Mouse (Mus musculus) brown adipose tissue, adult 24 weeks (tissue): ENCODE measurements around the gene Kcnk5. TPM values are rescaled to one million over a fixed set of nuclear protein-coding genes. Genes with fewer than 3 reads are reported as not detected.

ENCODE experiments used
- H3K27ac ChIP-seq: fragments of 200-500 bp; replicated peaks from 2 replicates; pipeline ENCODE4 v1.5.1; 2012; ENCODE audit warnings: low read depth, mild to moderate bottlenecking, low read length
- H3K4me1 ChIP-seq: fragments of 200-500 bp; 2 replicates; pipeline ENCODE4 v1.6.1; 2012; ENCODE audit warnings: low read length, mixed read lengths; ENCODE audit not compliant: control insufficient read depth, insufficient read depth, insufficient read length
- H3K4me3 ChIP-seq: fragments of 200-500 bp; 2 replicates; pipeline ENCODE4 v1.5.1; 2012; ENCODE audit warnings: low read depth, mild to moderate bottlenecking, low read length, moderate library complexity; ENCODE audit not compliant: insufficient read depth
- polyA plus RNA-seq: library from polyadenylated mRNA; stranded (reverse); fragments of >200 nt; gene quantifications from 2 replicates; pipeline ENCODE4 v1.2.4, GENCODE M21; 2012; ENCODE audit not compliant: missing spikeins, insufficient read depth, insufficient read length

Gene Kcnk5
- polyA plus RNA-seq: 0.54 and 0.59 TPM in 2 replicates

DNA sequence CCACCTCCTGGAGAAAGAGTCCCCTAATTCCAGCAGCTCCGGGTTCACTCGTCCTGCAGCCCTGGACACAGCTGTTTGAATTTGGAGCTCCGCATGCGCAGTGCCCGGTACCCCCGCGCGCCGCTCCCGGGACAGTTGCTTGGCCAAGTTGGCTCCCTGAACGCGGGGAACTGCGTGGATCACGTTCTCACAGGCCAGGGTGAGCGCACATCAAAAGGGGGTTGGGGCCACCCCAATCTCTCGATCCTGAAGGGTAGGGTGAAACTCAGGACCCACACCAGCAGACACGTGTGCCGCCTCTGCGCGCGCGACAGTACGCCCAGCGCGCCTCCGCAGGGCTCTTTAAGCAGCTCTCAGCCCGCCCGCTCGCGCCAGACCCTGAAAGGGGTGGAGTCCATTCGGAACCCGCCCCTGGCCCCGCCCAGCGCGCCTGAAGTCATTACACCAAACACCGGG is at the start of gene Kcnk5:
Gene Kcnk5 (minus strand): TSS at position 344 of the 456 bp plus-strand sequence.
- Histone ChIP-seq H3K27ac (no peak within 1 kb of the TSS), H3K4me3 (peak within 1 kb of the TSS; percentile 69), H3K4me1 (no peaks in the 10 kb centered on the region)

DNA sequence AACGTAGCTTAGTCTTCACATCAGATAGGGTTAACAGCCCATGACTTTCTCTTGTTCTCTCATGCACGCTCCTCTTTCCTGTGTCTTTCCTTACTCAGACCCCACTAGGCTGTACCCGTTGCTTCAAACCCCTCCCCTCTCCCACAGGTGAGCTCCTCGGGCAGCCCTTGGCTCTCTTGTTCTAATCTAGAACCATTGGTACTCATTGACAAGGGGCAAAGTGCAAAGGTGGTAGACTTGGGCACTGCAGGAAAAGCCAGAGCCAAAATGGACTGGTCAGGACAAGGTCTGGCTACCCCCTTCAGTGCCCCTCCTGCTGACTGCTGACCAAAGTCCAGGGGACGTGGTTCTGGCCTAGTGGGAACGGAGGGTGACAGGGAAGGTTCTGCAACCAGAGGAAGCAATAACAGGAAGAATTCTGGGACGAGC is 48.5 kb upstream of the Kcnk5 start:
- no peak overlapping the region for H3K27ac ChIP-seq
- H3K4me1 ChIP-seq: no peaks in the 10 kb centered on the region
- H3K4me3 ChIP-seq: no peak overlapping the region

DNA sequence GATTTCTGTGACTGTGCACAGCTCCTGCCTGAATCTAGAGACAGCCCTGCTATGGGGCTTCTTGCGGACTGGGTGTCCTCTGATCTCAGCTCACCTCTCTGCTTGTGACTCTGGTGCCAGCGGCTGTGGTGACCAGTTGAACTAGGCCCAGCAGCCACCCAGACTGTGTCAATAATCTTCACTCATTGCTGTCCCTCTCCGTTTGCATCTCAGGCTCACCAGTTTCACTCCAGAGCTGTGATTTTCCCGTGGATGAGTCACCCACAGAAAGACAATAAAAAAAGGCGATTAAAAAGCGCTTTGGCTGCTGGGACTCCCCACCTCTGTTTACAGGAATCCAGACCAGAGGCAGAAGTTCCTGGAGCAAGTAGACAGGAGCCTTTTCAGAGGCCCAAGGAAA is 47.8 kb upstream of the Kcnk5 start:
- Histone ChIP-seq H3K4me3 (no peak overlapping the region), H3K4me1 (no peaks in the 10 kb centered on the region), H3K27ac (no peak overlapping the region)

DNA sequence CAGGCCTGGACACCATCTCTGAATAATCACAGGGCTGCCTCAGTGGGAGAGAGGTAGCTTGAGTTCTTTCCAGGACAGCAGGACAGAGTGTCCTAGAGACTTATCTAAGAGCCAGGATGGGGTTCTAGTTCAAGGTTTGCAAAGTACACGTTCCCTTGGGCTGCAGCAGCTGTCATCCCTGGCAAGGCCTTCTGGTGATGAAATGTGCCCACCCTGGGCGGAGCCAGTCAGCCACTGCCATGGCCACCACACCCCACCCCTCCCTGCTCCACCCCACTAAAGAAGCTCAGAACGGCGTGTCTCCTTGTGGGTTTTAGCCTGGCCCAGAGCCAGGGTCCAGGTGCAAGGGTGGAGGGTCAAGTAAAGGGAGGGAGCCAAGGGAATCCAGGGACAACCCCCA is 46.7 kb upstream of the Kcnk5 start:
- Histone ChIP-seq H3K4me3 (no peak overlapping the region), H3K27ac (no peak overlapping the region), H3K4me1 (no peaks in the 10 kb centered on the region)

DNA sequence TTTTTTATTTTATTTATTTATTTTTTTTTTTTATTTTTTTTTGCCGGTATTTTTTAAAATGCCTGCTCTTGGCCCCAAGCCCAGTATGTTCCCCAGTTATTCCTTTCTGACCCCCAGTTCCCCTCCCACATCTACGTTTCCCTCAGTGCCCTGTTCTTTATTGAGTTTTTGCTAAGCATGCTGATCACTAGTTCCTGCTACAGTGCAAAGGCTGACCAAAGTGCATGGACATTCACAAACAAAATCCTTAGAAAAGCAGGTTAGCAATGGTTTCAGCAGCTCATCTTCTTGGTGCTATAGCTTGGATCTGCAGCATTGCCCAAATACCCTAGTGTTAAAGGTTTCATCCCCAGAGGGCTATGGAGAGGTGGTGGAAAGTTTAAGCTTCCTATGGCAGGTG is 45.4 kb upstream of the Kcnk5 start:
- Histone ChIP-seq H3K4me3 (no peak overlapping the region), H3K27ac (no peak overlapping the region), H3K4me1 (no peaks in the 10 kb centered on the region)

DNA sequence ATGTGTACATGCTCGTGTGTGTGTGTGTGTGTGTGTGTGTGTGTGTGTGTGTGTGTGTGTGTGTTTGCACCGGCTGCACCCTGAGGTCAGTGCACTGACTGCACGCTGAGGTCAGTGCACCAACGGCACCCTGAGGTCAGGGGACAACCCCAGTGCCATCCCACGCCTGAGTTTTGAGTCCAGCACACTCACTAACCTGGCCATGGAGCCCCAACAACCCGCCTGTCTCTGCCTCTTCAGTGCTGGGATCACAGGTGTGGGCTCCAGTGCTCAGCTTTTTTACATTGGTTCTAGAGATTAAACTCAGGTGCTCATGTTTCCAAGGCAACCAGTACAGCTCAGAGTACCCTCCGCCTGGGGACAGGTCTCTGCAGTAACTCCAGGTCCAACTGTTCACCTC is 44.9 kb upstream of the Kcnk5 start:
- no peaks in the 10 kb centered on the region for H3K4me1 ChIP-seq
- H3K4me3 ChIP-seq: no peak overlapping the region
- no peak overlapping the region for H3K27ac ChIP-seq

DNA sequence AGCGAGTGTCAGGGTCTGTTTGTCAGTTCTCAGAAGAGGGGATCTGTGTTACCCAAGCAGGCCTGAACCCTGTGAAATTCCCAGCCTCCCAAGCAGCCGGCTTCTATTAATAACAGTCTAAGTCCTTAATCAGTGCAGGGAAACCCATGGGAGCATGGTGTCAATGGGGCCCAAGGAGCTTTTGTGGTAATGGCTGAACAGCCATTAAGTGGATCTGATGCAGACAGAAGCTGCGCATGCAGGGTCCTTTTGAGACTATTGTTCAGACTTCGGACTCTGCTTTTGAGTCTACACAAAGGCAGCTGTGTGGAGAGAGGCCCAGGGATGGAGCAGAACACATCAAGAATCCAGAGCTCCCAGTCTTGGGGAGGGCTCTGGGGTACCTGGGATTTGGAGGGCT is 43.9 kb upstream of the Kcnk5 start:
- H3K4me3 ChIP-seq: no peak overlapping the region
- H3K4me1 ChIP-seq: no peaks in the 10 kb centered on the region

DNA sequence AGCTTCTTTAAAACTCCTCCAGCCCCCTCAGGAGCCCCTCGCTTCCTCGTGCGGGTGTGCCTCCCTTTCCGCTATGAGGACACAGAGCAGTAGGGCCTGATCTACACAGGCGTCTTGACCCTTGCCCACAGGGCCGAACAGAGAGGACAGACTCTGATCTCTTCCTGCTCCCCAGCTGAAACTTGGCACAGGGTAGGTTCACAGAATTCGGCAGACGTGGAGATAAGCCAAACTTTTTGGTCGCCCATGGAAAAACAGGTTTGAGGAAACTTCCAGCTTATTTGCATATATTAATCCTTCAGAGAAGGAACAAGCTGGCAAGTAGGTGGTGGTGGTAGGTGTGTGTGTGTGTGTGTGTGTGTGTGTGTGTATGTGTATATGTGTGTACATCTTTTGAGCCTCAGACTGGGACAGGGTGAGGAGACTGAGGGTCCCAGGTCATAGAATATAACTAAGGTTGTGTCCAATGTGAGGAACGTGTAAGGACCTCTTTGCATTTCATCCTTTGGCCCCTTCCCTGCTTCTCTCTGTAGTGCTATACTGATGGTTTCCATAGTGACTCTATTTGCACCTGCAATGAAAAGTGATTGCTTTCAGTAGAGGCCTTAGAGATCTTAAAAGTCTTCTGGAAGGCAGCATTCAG is 43.1 kb upstream of the Kcnk5 start:
- no peak overlapping the region for H3K4me3 ChIP-seq
- no peaks in the 10 kb centered on the region for H3K4me1 ChIP-seq
- no peak overlapping the region for H3K27ac ChIP-seq

More for the DNA sequence above, 43.9 kb upstream of the Kcnk5 start:
- H3K27ac ChIP-seq: no peak overlapping the region

DNA sequence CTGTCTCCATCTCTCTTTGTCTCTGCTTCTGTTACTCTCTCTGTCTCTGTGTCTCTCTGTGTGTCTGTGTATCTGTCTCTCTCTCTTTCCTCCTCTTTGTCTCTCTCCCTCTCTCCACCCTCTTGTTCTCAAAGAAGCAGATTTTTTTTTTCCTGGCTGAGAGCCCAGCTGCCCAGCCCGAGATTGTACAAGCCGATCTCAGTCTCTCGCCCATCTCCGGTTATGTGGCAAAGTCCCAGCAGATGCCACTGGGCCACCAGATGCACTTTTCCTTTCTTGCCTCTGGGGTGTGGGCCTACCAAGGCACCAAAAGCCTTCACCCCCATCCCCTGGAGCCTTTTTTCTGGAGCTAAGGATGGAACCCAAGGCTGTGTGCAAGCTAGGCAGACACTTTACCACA is 42.6 kb upstream of the Kcnk5 start:
- Histone ChIP-seq H3K4me1 (no peaks in the 10 kb centered on the region), H3K4me3 (no peak overlapping the region), H3K27ac (no peak overlapping the region)

DNA sequence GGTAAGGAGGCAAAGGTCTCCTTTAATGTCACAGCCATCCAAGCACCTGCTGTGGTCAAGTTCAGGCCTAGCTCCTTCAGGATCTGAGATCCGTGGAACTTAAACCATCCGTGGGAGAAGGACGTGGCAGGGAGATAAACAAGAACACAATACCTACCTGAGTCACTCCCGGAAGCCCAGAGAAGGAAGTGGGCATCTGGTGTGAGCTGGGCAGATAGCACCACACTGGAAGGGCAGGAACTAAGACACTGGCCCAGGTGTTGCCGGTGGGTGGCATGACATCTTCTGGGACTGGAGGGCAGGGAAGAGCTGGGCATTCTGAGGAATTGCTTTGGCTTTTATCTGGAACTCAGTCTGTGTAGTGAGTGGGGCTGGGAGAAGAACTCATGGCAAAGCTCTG is 41.6 kb upstream of the Kcnk5 start:
- no peak overlapping the region for H3K27ac ChIP-seq
- H3K4me1 ChIP-seq: no peaks in the 10 kb centered on the region

DNA sequence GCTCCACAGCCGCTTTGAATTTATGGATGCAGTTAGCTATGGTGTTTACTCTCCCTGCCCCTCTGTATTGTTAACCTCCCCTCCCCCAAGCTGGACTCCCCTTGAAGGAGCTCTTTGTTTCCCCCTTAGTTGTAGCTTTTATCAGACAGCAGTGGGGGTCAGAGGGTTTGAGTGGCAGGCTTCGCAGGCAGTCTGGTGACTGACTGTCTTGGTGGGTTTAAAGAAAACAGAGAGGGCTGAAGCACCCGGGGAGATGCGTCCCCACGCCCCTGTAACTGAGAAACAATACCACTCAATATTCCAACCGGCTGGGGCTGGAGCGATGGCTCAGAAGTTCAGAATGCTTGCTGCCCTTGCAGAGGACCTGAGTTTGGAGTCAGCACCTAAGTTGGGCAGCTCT is 39.5 kb upstream of the Kcnk5 start:
- H3K27ac ChIP-seq: no peak overlapping the region
- no peaks in the 10 kb centered on the region for H3K4me1 ChIP-seq
- no peak overlapping the region for H3K4me3 ChIP-seq

More for the DNA sequence above, 41.6 kb upstream of the Kcnk5 start:
- no peak overlapping the region for H3K4me3 ChIP-seq

DNA sequence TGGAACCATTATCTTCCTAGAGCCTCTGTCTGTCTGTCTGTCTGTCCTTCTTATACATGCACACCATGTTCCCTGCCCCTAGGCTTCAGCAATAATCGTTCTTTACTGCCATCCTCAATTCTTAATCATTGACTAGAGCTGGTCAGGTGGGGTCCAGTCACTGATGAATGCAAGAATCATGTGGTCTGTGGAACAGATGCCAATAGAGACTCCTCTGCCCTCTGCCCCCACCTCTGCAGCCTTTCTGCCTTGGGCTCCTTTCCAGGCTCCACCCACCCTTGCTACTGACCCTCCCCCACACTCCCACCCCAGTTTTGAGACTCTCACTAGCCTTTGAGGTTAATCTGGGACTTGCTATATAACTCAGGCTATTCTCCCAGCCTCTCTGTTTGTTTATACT is 38.2 kb upstream of the Kcnk5 start:
- H3K4me3 ChIP-seq: no peak overlapping the region
- no peak overlapping the region for H3K27ac ChIP-seq
- no peaks in the 10 kb centered on the region for H3K4me1 ChIP-seq

DNA sequence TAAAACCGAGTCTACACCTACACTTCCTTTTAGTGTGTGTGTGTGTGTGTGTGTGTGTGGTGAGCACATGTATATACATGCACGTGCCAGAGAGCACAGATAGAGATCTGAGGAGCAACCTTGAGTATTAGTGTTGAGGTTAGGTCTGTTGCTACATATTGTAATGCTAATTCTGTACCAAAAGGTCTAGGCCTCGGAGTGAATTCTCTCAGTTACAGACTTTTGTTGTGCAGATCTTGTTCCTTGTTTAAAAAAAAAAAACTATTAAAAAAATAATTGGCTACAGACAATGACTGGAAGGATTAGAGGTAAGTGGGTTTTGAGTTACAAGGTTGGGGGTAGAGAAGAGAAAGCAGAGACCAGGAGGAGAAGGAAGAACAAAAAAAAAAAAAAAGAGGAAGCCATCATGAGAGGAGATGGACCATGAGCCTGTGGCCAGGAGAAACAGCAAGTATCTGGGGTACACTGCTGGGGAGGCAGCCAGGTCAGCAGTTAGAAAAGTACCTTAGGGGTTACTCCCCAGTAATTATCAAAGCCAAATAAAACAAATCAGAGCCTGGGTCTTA is 35.8 kb upstream of the Kcnk5 start:
- H3K4me3 ChIP-seq: no peak overlapping the region
- no peaks in the 10 kb centered on the region for H3K4me1 ChIP-seq
- H3K27ac ChIP-seq: no peak overlapping the region

DNA sequence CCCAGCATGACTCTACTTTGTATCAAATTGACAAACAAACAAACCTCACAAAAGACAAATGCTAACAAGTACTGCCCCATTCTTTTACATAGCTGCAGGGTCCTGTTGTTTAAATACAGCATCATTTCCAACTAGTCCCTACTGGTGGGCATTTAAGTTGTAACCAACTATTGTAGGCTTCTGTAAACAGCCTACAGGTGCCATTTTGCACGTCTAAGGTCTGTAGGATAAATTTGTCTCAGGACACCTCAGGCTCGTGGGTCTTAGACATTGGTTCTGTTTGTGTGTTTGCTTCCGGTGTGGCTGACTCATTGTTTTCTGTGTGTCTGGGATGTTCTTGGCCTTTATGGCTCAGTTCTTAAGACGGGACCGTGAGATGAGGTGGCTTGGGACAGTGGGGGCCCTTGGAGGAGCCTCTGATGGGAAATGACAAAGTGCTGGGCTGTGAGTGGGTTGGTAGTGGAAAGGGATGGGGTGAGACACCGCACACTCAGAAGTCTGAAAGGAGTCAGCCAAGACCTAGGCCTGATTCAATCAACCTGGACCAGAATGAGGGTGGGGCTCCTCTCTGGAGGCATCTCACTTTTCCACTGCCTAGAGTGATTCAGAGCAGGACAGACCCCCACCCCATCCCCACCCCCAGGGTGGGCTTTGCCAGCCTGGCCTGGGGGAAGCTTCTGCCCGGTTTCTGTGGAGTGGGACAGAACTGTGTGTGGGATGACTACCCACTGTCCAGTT is 35.1 kb upstream of the Kcnk5 start:
- Histone ChIP-seq H3K4me3 (no peak overlapping the region), H3K4me1 (no peaks in the 10 kb centered on the region), H3K27ac (no peak overlapping the region)

DNA sequence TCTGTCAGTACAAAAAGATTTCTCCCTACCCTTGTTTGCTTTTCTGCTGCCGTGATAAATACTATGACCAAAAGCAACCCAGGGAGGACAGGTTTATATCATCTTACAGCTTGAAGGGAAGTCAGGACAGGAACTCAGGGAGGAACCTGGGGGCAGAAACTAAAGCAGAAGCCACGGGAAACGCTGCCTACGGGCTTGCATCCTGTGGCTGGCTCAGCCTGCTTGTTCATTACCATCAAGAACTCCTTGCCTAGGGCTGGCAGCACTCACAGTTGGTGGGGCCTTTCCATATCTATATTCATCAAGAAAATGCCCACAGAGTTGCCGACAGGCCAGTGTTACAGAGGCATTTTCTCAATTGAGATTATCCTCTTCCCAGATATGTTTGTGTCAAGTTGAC is 34.2 kb upstream of the Kcnk5 start:
- no peak overlapping the region for H3K27ac ChIP-seq
- no peaks in the 10 kb centered on the region for H3K4me1 ChIP-seq
- no peak overlapping the region for H3K4me3 ChIP-seq

DNA sequence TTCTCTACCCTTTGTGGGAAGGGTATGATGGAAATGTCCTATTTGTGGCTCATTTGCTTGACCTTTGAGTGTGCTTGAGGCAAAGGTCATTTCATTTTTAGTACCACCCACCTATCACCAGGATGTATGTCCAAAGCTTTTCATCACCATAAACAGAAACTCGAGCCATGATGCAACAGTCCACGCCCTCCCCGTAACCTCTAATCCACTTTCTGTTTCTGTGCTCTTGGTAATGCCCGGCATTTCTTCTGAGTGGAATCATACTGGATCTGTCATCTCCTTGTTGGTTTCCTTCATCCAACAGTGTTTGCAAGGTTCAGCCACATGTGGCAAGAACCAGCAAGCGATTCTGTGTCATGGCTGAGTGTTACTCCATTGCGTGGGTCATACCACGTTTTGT is 32.5 kb upstream of the Kcnk5 start:
- no peaks in the 10 kb centered on the region for H3K4me1 ChIP-seq
- H3K27ac ChIP-seq: no peak overlapping the region
- no peak overlapping the region for H3K4me3 ChIP-seq
